Mouse (Mus musculus): ENCODE results near the gene Gm14226. TPM values are rescaled to one million over a fixed set of nuclear protein-coding genes. Genes with fewer than 3 reads are reported as not detected.
A peak's percentile ranks its signal among the peaks of the same experiment; 100 is the strongest.
"Not testable (repeated sequence)": the region's sequence is repeated elsewhere in the genome, so short reads cannot be mapped to it uniquely, and the experiment has no call there.

The Gm14226 gene
- total RNA-seq, 4 experiments from 2014 or later = 0.14 to 0.37 (median 0.28) TPM

DNA sequence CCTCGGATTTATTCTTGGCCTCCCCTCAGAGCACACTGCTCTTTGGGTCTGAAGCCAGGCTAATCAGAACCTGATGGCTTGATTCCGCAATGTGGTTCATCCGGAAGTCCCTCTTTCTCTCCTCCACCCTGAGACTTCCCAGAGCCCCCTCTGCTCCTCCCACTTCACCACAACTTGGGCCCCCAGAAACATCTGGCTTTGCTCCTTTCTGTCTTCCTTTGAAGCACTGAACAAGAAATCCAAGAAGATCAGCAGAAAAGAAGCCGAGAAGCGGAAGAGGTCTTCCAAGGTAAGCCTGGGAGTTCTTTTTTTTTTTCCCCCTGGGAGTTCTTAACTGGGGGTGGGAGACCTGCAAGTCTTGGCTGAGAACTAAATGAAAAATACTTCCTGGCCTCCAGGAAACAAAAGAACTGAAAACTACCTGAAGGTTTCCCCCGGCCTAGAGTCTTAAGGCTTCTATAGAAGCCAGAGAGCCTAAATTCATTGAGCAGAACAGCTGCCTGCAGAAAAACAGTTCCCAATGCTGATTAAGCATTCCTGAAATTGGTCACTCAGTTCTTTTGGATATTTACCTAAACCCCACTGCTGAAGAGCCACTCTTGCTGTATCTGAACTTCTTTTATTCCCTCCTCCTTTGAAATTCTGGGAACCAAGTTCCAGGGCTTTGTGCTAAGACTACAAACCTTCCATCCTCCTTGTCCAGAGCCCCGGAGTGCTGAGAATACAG, 29.5 kb downstream of the Gm14226 start:
- no peak for DNase-seq (ENCODE audit: low spot score in 2 of 2)

DNA sequence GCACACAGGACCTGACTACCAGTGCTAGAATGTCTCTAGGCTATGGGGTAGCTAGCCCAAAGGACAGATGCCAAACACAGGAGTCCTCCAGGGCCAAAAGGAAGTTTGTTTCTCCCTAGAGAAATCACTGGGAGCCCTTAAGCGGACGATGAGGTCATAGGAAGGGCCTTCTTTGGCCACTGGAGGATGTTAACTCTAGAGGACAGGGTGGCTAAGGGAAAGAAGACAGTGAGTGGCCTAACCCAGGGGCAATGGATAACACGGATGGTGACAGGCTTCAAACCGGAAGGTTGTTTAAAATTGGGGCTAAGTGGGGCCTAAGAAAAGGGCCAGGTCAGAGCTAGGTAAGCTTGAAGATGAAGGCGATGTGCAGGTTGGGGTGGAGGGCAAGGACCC, 32.0 kb downstream of the Gm14226 start:
- DNase-seq (ENCODE audit: low spot score in 2 of 2) = no peak

DNA sequence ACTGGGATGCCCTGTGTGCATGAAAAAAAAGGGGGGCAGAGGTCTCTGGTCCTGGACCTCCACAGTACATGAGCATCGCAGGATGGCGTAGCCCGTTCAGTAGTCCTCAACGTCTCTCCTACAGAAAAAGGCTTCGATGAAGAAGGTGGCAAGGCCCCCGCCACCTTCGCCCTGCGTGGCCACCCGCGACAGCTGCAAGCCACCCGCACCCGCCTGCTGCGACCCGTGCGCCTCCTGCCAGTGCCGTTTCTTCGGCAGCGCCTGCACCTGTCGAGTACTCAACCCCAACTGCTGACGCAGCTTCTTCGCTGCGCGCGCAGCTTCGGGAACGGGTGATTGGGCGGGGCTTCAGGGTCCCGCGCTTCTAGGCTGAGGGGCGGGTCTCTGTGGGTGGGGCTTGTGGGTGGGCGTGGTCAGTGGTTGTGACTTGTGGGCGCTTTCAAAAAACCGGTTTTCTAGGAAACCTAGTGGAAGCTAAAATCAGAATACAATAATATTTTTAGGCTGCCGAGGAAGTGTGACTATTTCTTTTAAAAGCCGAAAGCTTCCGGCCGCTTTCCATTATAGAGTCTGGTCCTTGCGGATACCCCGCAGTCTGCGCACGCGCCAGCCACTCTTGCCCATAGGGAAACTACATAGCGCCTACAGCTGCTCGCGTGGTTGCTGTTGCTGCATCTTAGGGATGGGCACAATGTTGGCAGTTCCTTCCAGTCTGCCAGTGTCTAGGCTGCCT, 32.6 kb downstream of the Gm14226 start:
- peak; percentile 88 to 90 for DNase-seq (ENCODE audit: low spot score in 2 of 2)

DNA sequence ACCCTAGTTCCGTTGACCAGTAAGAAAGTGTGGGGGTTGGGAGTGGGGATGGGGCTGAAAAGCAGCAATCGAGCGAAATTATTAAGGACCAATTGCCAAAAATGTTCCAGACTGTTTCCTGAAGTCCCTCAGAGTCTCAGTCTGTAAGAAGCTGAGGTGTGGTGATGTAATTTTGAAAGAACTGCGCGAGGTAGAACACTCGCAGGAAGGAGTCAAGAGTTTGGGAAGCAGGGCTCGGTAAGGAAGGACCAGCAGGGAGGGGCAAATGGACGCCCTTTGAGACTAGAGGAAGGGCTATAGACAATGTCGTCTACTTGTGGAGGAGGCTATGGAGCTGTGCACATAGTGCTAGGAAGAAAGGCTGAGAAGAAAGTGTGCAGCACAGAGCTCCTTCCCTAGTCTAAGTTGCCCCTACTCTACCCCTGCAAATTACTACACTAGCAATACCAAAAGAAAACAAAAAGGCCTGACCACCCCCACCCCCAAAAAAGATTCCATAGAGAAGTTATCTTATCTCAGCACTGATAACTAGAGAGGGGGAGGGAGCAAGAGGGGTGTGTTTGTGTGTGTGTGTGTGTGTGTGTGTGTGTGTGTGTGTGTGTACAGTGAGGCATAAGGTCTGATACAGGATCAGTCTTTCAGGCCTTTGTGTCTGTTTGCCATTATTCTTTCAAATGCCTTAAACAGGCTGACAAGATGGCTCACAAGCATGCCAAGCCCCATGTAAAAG, 33.7 kb downstream of the Gm14226 start:
- DNase-seq (ENCODE audit: low spot score in 2 of 2) = no peak

DNA sequence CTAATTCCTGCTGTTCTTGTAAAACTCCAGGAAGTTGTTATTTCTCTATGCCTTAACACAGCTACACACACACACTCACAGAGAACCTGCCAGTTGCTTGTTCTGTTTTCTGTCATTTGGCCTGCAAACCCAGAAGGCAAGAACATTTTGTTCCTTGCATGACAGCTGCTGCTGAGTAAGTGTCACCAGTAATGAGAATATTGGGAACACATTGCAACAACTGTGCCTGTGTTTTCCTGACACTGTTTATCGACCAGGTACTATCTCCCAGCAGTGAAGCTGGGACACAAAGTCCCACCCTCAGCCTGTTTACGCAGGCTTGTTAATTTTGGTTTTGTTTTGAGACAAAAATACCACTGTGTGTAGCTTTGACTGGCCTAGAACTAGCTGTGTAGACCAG, 34.6 kb downstream of the Gm14226 start:
- DNase-seq (ENCODE audit: low spot score in 2 of 2) = peak in 1 of 2 experiments; percentile 14

DNA sequence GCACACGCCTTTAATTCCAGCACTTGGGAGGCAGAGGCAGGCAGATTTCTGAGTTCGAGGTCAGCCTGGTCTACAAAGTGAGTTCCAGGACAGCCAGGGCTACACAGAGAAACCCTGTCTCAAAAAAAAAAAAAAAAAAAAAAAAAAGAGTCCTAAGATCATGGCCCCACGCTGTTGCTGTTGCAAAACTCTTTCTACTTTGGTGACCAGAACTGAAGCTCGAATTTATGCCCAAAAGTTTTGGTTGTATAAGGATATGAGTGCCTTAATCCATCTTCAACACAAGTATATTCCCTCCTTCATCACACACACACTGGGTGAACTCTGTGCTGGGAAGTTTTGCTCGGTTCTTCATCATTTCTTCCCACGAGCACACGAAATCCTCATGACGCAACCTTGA, 35.4 kb downstream of the Gm14226 start:
- DNase-seq (ENCODE audit: low spot score in 2 of 2) = not testable (repeated sequence)

DNA sequence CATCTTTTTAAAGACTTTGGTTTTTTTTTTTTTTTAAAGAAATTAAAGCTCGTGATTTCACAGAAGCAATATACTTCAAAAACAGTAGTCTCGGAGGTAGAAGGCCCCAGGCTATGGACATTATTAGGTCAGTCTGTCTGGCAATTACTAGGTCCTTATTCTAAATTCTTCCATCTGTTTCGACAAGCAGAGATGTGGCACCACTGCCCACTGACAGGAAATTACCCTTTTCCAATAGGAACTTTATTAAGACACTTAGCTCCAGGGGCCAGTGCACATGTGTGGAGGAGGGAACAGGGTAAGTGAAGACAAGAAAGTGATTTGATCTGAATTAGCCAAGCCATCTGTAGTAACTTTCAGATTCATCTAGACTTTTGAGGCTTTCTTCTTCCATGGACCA, 36.6 kb downstream of the Gm14226 start:
- DNase-seq (ENCODE audit: low spot score in 2 of 2) = no peak

DNA sequence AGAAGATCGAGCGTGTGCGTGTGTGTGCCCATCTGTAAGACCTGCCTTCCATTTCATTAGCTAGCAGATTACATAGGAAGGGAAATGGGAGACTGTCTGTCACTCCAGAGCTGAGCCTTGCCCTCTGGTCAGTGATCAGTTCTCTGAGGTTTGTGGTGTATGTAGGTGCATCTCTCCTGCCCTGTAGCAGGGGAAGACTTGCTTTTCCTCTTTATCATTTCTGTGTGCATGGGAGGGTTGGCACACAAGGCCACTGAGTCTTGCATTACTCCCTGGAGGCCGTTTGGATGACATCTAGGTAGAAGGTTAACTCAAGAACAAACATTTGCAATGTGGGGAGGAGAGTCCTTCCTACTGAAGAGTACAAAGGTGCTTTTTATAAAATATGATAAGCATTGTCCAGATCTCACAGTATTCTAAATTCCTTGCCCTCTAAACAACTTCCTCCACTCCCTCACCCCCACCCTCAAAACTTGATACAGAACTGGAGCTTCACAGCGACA, 38.1 kb downstream of the Gm14226 start:
- no peak for DNase-seq (ENCODE audit: low spot score in 2 of 2)

DNA sequence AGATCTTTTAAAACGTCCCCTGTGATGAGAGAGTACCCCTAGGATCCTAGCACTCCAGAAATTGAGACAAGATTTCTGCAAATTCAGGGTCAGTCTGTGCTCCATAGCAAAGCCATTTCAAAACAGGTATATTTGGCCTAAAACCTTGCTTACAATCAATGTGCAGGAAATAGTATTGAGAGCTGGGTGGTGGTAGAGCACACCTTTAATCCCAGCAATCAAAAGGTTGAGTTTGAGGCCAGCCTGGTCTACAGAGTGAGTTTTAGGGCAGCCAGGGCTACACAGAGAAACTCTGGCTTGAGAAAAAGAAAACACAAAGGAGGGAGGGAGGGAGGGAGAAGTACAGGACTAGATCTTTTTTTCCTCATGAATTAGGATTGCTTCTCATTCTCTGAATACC, 39.3 kb downstream of the Gm14226 start:
- no peak for DNase-seq (ENCODE audit: low spot score in 2 of 2)

DNA sequence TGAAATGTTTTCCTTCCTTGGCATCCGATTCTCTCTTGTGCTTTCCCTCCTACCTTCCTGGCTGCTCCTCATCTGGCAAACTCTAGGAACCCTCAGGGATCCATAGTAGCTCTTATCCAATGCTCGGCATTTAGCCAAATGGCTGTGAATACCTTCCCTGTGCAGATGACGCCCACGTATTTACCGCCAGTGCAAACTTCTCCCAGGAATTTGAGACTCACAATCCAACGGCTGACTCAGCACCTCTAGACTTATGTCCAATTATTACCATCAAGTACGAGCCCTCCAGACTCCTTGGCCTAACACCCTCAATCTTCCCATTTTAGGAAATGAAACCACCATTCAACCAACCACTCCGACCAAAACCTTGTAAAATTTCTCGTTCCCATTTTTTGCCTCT, 53.0 kb downstream of the Gm14226 start:
- no peak for DNase-seq (ENCODE audit: low spot score in 2 of 2)

DNA sequence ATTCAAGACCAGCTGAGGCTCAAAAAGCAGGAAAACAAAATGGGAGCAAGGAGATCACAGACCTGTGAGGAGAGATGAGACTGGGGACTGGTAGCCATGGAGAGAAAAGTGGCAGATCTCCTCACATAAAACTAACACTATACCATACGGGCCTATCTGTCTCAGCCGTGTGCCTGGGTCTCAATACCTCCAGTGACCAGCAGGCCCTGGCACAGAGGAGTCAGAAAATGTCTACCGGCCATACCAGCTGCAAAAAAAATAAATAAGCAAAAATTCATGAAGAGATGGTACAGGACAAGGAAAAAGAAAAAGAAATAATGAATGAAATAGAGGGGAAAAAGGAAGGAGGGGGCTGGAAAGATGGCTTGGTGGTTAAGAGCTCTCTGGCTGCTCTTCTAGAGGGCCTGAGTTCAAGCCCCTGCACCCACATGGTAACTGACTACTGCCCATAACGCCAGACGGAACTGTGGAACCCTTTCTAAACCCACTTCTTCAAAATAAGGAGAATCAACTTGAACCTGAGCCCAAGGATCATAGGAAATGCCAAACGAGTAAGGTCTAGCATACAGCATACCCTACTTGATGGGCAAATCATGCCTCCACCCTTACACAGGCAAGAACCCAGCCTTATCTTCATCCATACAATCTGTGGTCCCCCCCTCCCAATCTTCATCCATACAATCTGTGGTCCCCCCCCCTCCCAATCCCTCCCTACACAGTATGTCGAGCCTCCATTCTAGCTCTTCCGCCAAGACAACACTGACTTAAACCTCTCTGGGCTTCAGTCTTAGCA, 54.5 kb downstream of the Gm14226 start:
- DNase-seq (ENCODE audit: low spot score in 2 of 2) = no peak

DNA sequence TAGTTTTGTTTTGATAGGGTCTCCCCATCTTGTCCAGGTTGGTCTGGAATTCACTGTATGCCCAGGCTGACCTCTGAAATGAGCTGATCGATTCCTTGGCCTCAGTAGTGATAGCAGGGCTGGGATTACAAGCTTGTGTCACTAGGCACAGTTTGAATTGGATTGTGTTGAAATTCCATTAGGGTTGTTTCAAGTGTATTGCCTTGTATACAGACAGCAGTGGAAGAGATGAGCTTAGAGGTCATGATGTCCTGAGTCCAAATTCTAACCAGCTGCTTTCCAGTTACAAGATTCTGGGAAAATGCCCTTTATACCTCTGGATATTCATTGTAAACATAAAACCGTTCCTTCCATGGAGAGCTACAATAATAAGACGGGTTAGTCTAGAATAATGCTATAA, 55.3 kb downstream of the Gm14226 start:
- no peak for DNase-seq (ENCODE audit: low spot score in 2 of 2)

DNA sequence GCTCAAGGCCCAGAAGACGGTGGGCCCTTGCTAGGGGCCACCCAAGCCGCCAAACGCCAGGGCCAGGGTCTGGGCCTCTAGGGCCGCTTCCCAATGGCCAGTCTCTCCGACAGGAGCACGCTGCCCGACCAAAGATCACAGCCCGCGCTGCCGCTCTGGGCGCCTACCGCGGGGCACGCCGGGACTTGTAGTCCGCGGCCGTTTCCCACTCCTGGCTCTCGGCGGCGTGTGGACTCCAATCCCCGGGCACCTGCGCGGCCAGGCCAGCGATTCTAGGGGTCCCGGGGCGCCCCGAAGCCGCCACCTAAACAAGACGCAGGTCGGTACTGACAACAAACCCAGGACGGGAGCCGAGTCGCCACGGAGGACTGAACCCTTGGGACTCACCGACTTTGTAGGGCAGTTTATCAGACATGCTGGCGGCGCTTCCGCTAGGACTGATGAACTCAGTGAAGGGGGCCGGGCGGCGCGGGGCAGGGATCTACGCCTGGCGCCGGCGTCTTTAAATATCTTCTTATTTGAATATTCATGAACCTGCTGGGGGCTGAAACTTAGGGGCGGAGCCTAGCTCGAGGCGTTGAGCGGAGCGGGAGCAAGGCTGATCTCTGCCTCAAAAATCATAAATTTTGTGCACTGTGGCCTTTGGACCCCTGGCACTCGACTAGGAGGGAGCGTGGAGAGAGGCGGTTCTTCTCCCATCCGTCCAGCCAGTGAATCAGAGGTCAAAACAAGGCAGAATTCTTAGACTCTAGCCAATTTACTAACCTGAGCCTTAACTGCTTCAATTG, 56.1 kb downstream of the Gm14226 start, which contains the start of gene Ahcy:
Gene Ahcy, minus strand, starts transcription at position 520 of the 788 bp plus-strand sequence.
- peak; percentile 82 to 88 for DNase-seq (ENCODE audit: low spot score in 2 of 2)

DNA sequence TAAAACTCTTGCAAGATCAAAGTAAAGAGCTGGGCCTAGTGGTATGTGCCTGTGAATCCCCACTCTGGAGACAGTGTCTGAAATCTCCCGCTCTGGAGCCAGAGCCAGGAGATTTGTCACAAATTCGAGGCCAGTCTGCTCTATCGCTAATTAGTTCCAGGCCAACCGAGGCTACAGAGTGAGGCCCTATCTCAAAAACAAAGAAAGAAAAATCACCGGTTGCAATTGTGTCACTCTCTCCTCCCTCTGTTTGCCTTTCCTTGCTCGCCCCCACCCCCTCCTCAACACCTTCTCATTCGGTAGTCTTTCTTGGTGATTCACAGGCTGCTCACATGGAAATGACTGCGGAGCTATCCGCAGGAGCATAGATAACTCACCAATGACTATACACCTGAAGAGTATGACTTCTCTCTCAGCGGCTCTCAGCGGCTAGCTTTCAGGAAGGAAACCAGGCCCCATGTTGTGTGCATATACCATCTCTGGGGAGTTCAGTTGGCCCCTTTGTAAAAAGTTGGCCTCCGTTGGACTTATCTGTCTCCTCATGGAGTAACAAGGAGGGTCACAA, 56.8 kb downstream of the Gm14226 start:
- DNase-seq (ENCODE audit: low spot score in 2 of 2) = no peak

DNA sequence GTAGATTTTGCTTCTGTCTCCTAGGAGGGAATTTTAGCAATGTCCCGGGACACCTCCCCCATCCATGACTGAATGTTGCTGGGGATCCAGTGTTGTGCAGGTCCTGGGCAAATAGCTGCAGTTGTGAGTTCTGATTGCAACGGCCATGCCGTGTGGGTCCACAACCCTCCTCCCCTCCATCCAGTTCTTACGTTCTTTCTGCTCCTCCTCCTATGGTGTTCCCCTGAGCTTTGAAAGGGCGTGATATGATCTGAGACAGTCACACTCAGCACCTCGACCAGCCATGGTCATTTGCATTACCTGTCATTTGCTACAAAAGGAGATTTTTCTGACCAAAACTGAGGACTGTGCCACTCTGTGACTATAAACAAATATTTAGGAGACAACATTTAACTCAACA, 57.6 kb downstream of the Gm14226 start:
- DNase-seq (ENCODE audit: low spot score in 2 of 2) = no peak

Other genes with a start within 250 kb of the Gm14226 start
- not detected for gene Gm14214, start 248.2 kb upstream of the Gm14226 start, total RNA-seq (2022)
- 10 to 100 TPM; 63.5 to 70.0 (median 64.6) TPM for gene Raly, start 227.2 kb upstream of the Gm14226 start, total RNA-seq (2022)
- gene a, start 226.9 kb upstream of the Gm14226 start, total RNA-seq (2022) = not detected
- gene Eif2s2, start 125.3 kb upstream of the Gm14226 start, total RNA-seq (2022) = 10 to 100 TPM; 52.0 to 55.8 (median 52.8) TPM
- gene Ahcy, start 56.2 kb downstream of the Gm14226 start, total RNA-seq (2022) = 10 to 100 TPM; 14.8 to 16.8 (median 16.3) TPM
- gene Itch, start 115.2 kb downstream of the Gm14226 start, total RNA-seq (2022) = 10 to 100 TPM; 49.5 to 73.0 (median 63.1) TPM
- 100 to 1,000 TPM; 215 to 277 (median 238) TPM for gene Dynlrb1, start 218.3 kb downstream of the Gm14226 start, total RNA-seq (2022)